Mouse (Mus musculus) spleen, adult 2 months (tissue): Measurements from ENCODE around the gene Tnfsfm13. TPM values are rescaled to one million over a fixed set of nuclear protein-coding genes. Genes with fewer than 3 reads are reported as not detected.

Source experiments
- DNase-seq, 2 experiments: peaks; one replicate each; pipeline versions ENCODE4 v3.0.0 to v3.0.0-alpha.2; 2012 to 2021; ENCODE audit warnings: low spot score in 2 of 2, low read depth in 1 of 2
- H3K27ac ChIP-seq: fragments of 200-500 bp; 2 replicates; pipeline ENCODE4 v1.5.1; 2012; ENCODE audit warnings: low read length, inconsistent platforms; ENCODE audit not compliant: insufficient read depth
- H3K27me3 ChIP-seq: fragments of 200-500 bp; 2 replicates; pipeline ENCODE4 v1.6.1; 2012; ENCODE audit warnings: mild to moderate bottlenecking, moderate library complexity, low read length, inconsistent platforms; ENCODE audit not compliant: control insufficient read depth, insufficient read depth
- H3K36me3 ChIP-seq: fragments of 200-500 bp; 2 replicates; pipeline ENCODE4 v1.6.1; 2012; ENCODE audit warnings: mild to moderate bottlenecking, low read length, inconsistent platforms; ENCODE audit not compliant: control insufficient read depth, insufficient read depth
- H3K4me1 ChIP-seq: fragments of 200-500 bp; 2 replicates; pipeline ENCODE4 v1.6.1; 2011; ENCODE audit warnings: inconsistent platforms; ENCODE audit not compliant: control insufficient read depth, insufficient read depth, insufficient read length
- H3K4me3 ChIP-seq: fragments of 200-500 bp; 2 replicates; pipeline ENCODE4 v1.5.1; 2011; ENCODE audit warnings: mild to moderate bottlenecking, inconsistent platforms; ENCODE audit not compliant: insufficient read depth, insufficient read length; ENCODE audit errors: extremely low read depth
- CTCF ChIP-seq: fragments of 200-500 bp; IDR thresholded peaks from 2 replicates; pipeline ENCODE4 v1.5.1; 2011; ENCODE audit warnings: mild to moderate bottlenecking, inconsistent platforms; ENCODE audit not compliant: insufficient read depth, insufficient read length, insufficient replicate concordance; ENCODE audit errors: extremely low read depth
- POLR2A ChIP-seq: fragments of 200-500 bp; IDR thresholded peaks from 2 replicates; pipeline ENCODE4 v1.6.1; 2011; ENCODE audit warnings: low read depth, low read length, inconsistent platforms
- WGBS: fragments of 180-500 bp; shearing (Covaris S2); methylation state at CpG from one replicate; pipeline ENCODE4 v1.1.7; 2018; 5-methylcytosine and 5-hydroxymethylcytosine counted together
- polyA plus RNA-seq: library from polyadenylated mRNA; depleted of rRNA; stranded (reverse); fragments of >200 nt; gene quantifications from 2 replicates; pipeline ENCODE4 v1.2.3, GENCODE M21; 2012

The Tnfsfm13 gene
- polyA plus RNA-seq, 1 experiment: 5.0 TPM

- no peak; the same call in none of the 2 replicates for TF ChIP-seq POLR2A
- no peak for TF ChIP-seq CTCF
- Histone ChIP-seq H3K4me3 (peak overlapping the region; percentile 93), H3K4me1 (0 out of 2 replicates have a peak, but pooled peaks cover 7% of the 10 kb centered on the region), H3K27me3 (no peaks in the 10 kb centered on the region), H3K27ac (peak overlapping the region; percentile 95), H3K36me3 (peaks cover 36% of the 10 kb centered on the region)
- WGBS: under 1% methylated on average over 60 of the region's 61 CpGs
- DNase-seq: peak; percentile 94
Measured at GRCm38 (mm10) chr11:69670786-69671725, 24.8 kb downstream of the Tnfsfm13 start.

GRCm38 (mm10) chr11:69666665-69667005 is 29.3 kb downstream of the Tnfsfm13 start:
- DNase-seq: no peak
- 85% methylated on average over 3 of the region's 3 CpGs for WGBS
- Histone ChIP-seq H3K4me1 (peaks cover 12% of the 10 kb centered on the region; the same call in 1 of the 2 replicates), H3K27me3 (no peaks in the 10 kb centered on the region), H3K4me3 (no peak overlapping the region), H3K36me3 (peaks cover 23% of the 10 kb centered on the region), H3K27ac (no peak overlapping the region)
- TF ChIP-seq CTCF (no peak), POLR2A (no peak)

- H3K4me3 ChIP-seq: peak within 1 kb of the TSS; percentile 31; the same call in 1 of the 2 replicates
Measured at GRCm38 (mm10) chr11:69665961-69666664, 29.8 kb downstream of the Tnfsfm13 start, which contains the start of gene Cd68. TSS of gene Cd68 (minus strand) at chr11:69666153.

GRCm38 (mm10) chr11:69665457-69665960 is 30.4 kb downstream of the Tnfsfm13 start:
- Histone ChIP-seq H3K4me3 (peak overlapping the region; percentile 31; the same call in 1 of the 2 replicates), H3K27me3 (no peaks in the 10 kb centered on the region), H3K4me1 (peaks cover 8% of the 10 kb centered on the region; the same call in 1 of the 2 replicates), H3K27ac (peak overlapping the region; percentile 45), H3K36me3 (peaks cover 23% of the 10 kb centered on the region)
- 80% methylated on average over 9 of the region's 9 CpGs for WGBS
- DNase-seq: no peak
- TF ChIP-seq CTCF: no peak
- no peak for TF ChIP-seq POLR2A

More at GRCm38 (mm10) chr11:69665961-69666664, 29.8 kb downstream of the Tnfsfm13 start, which contains the start of gene Cd68:
- Histone ChIP-seq H3K36me3 (peaks cover 23% of the 10 kb centered on the region), H3K27ac (peak within 1 kb of the TSS; percentile 45), H3K27me3 (no peaks in the 10 kb centered on the region), H3K4me1 (peaks cover 12% of the 10 kb centered on the region; the same call in 1 of the 2 replicates)
- peak; percentile 48 to 84 for DNase-seq
- TF ChIP-seq CTCF (no peak), POLR2A (0 out of 2 replicates have a peak, but pooled peaks have one; percentile 7)
- 32% methylated on average over 7 of the region's 7 CpGs for WGBS

- no peak for TF ChIP-seq CTCF
- no peak for TF ChIP-seq POLR2A
- no peaks in the 10 kb centered on the region for H3K27me3 ChIP-seq
Measured at GRCm38 (mm10) chr11:69664841-69665240, 31.1 kb downstream of the Tnfsfm13 start.

GRCm38 (mm10) chr11:69663795-69664194 is 32.1 kb downstream of the Tnfsfm13 start:
- peak overlapping the region; percentile 98; the same call in 1 of the 2 replicates for H3K27ac ChIP-seq
- H3K4me1 ChIP-seq: peaks cover 8% of the 10 kb centered on the region; the same call in 1 of the 2 replicates
- DNase-seq: no peak
- TF ChIP-seq POLR2A (no peak), CTCF (no peak)
- H3K36me3 ChIP-seq: peaks cover 16% of the 10 kb centered on the region
- 72% methylated on average over 6 of the region's 6 CpGs for WGBS
- H3K4me3 ChIP-seq: no peak overlapping the region
- no peaks in the 10 kb centered on the region for H3K27me3 ChIP-seq

More at GRCm38 (mm10) chr11:69664841-69665240, 31.1 kb downstream of the Tnfsfm13 start:
- 92% methylated on average over 7 of the region's 7 CpGs for WGBS
- no peak overlapping the region; the same call in 1 of the 2 replicates for H3K27ac ChIP-seq
- no peak overlapping the region for H3K4me3 ChIP-seq
- peaks cover 8% of the 10 kb centered on the region; the same call in 1 of the 2 replicates for H3K4me1 ChIP-seq
- H3K36me3 ChIP-seq: peaks cover 20% of the 10 kb centered on the region
- DNase-seq: no peak
